Mouse (Mus musculus) heart, postnatal 0 days (tissue): ENCODE measurements around the gene Gp2. TPM values are rescaled to one million over a fixed set of nuclear protein-coding genes. Genes with fewer than 3 reads are reported as not detected.

Source experiments
- ATAC-seq: fragments of 200-750 bp; cut with Nextera tagmentation; 2 replicates; pipeline ENCODE4 v1.8.0; 2017; ENCODE audit warnings: low read depth, moderate number of reproducible peaks, moderate library complexity; ENCODE audit not compliant: insufficient read depth
- DNase-seq: peaks from one replicate; pipeline ENCODE4 v3.0.0-alpha.2; 2016; ENCODE audit warnings: low spot score
- H3K27ac ChIP-seq: fragments of 300-500 bp; sonication (generic); 2 replicates; pipeline ENCODE4 v1.5.1; 2014; ENCODE audit warnings: low read depth, mild to moderate bottlenecking
- H3K27me3 ChIP-seq: fragments of 300-500 bp; sonication (generic); 2 replicates; pipeline ENCODE4 v1.6.1; 2014; ENCODE audit warnings: low read length, mixed read lengths; ENCODE audit not compliant: control insufficient read depth, insufficient read depth
- H3K36me3 ChIP-seq: fragments of 300-500 bp; sonication (generic); replicated peaks from 2 replicates; pipeline ENCODE4 v1.6.1; 2014; ENCODE audit warnings: low read length, mixed read lengths; ENCODE audit not compliant: control insufficient read depth, insufficient read depth
- H3K4me1 ChIP-seq: fragments of 300-500 bp; sonication (generic); 2 replicates; pipeline ENCODE4 v1.6.1; 2014; ENCODE audit warnings: antibody characterized with exemption; ENCODE audit not compliant: control insufficient read depth, insufficient read depth
- H3K4me2 ChIP-seq: fragments of 300-500 bp; sonication (generic); 2 replicates; pipeline ENCODE4 v1.6.1; 2014; ENCODE audit warnings: low read depth, mild to moderate bottlenecking, low read length, moderate library complexity
- H3K4me3 ChIP-seq: fragments of 300-500 bp; sonication (generic); 2 replicates; pipeline ENCODE4 v1.5.1; 2014; ENCODE audit warnings: low read depth, low read length
- H3K9ac ChIP-seq: fragments of 300-500 bp; sonication (generic); replicated peaks from 2 replicates; pipeline ENCODE4 v1.6.1; 2014; ENCODE audit warnings: low read depth, low read length, mixed read lengths
- H3K9me3 ChIP-seq: fragments of 300-500 bp; sonication (generic); replicated peaks from 2 replicates; pipeline ENCODE4 v1.6.1; 2016; ENCODE audit warnings: low read length; ENCODE audit not compliant: control insufficient read depth
- CTCF ChIP-seq: IDR thresholded peaks from 2 replicates; pipeline ENCODE4 v1.5.1; 2016; ENCODE audit warnings: antibody characterized with exemption, control low read depth, low read depth
- EP300 ChIP-seq: IDR thresholded peaks from 2 replicates; pipeline ENCODE4 v1.6.1; 2016; ENCODE audit warnings: antibody characterized with exemption, low read depth
- WGBS: fragments of 180-500 bp; shearing (Covaris S2); extraction: QIAGEN DNeasy Blood & Tissue Kit; methylation state at CpG from one replicate; pipeline ENCODE4 v1.1.7; 2014; 5-methylcytosine and 5-hydroxymethylcytosine counted together
- polyA plus RNA-seq: library from polyadenylated mRNA; unstranded; fragments of >200 nt; fragmentation: Nextera tagmentation; extraction: Ambion mirVana; gene quantifications from 2 replicates; pipeline ENCODE4 v1.2.1, GENCODE M21; 2015
- total RNA-seq: library from RNA; depleted of rRNA; stranded (reverse); fragments of >200 nt; gene quantifications from 2 replicates; pipeline ENCODE4 v1.2.3, GENCODE M21; 2014; ENCODE audit warnings: low replicate concordance

Gp2 gene
- total and polyA plus RNA-seq, 2 experiments from 2014 or later, result not detected

DNA sequence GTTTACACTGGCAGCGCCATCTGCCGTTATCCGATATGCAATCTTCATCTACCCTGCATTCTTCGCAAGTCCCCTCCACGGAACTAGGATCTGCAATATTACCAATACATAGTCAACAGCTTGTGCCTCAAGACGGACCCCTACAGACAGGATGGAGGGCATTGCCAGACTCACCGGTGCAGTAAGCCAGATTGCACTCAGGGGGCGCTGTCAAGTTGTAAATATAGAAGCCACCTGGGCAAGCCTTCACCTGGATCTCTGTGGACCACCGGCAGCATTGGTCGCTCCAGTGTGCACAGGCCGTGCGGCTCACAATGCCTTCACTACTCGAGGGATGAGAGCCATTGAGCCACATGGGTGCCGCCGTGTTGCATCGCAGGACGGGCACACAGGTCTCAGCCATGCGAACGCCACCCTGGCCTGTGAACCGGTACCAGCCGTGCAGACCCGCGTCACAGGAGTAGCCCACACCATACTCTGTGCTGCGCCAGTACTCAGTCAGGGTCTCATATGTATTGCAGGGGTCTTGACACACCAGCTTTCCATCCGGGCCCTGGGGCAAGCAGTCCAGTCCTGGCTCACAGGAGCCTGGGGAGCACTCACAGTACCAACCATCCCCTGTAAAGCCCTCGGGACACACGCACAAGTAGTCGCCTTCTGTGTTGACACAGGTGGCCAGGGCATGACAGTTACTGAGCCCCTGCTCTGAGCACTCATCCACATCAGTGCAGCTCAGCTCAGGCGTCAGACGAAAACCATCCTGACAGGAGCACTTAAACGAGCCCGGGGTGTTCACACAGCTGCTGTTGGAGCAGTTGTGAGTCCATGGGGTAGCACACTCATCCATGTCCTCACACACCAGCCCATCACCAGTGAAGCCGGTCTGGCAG lies 17.7 kb upstream of the Gp2 start:
- no peak for ATAC-seq

GRCm38 (mm10) chr7:119454192-119454591 lies 4.9 kb downstream of the Gp2 start:
- WGBS, result 70% methylated on average over 7 of the region's 7 CpGs
- TF ChIP-seq CTCF (no peak), EP300 (no peak)
- no peaks in the 10 kb centered on the region for H3K27me3 ChIP-seq
- no peaks in the 10 kb centered on the region for H3K36me3 ChIP-seq
- no peak overlapping the region for H3K4me3 ChIP-seq
- ATAC-seq (no peak), DNase-seq (no peak)
- no peaks in the 10 kb centered on the region for H3K9me3 ChIP-seq
- H3K9ac ChIP-seq, result no peak overlapping the region
- H3K4me1 ChIP-seq, result no peaks in the 10 kb centered on the region
- no peak overlapping the region for H3K4me2 ChIP-seq
- H3K27ac ChIP-seq, result no peak overlapping the region

More for the DNA sequence above, 17.7 kb upstream of the Gp2 start:
- no peak overlapping the region for H3K9ac ChIP-seq
- WGBS, result 65% methylated on average over 33 of the region's 33 CpGs
- H3K36me3 ChIP-seq, result no peaks in the 10 kb centered on the region
- no peaks in the 10 kb centered on the region for H3K27me3 ChIP-seq
- H3K4me3 ChIP-seq, result no peak overlapping the region
- no peaks in the 10 kb centered on the region for H3K4me1 ChIP-seq
- no peaks in the 10 kb centered on the region for H3K9me3 ChIP-seq
- no peak overlapping the region for H3K4me2 ChIP-seq
- TF ChIP-seq EP300 (no peak), CTCF (no peak)
- no peak for DNase-seq
- H3K27ac ChIP-seq, result no peak overlapping the region

DNA sequence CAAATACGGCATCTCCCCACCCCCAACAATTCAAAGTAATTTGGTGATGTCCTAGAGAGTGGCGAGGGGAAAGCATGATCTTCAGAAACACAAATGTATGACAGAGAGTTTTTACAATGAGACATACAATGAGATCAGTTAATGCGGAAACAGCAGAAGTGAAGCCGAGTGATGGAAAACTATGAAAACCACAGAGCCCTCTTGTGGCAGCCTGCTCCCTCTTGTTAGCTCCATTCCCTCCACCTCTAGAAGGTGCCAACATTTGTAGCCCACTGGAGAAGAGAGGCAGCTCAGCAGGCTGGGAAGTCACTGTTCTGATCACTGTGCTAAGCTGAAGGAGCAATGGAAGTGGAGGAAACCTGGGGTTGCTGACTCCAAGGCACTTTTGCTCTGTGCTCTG lies 15.2 kb downstream of the Gp2 start:
- no peak overlapping the region for H3K9ac ChIP-seq
- 57% methylated on average over 4 of the region's 4 CpGs for WGBS

GRCm38 (mm10) chr7:119441938-119442337 lies 17.1 kb downstream of the Gp2 start:
- no peak overlapping the region for H3K4me2 ChIP-seq
- no peaks in the 10 kb centered on the region for H3K4me1 ChIP-seq
- TF ChIP-seq CTCF (no peak), EP300 (no peak)
- H3K9me3 ChIP-seq, result no peaks in the 10 kb centered on the region
- no peak overlapping the region for H3K9ac ChIP-seq
- H3K4me3 ChIP-seq, result no peak overlapping the region
- no peak overlapping the region for H3K27ac ChIP-seq
- DNase-seq, result no peak
- no peaks in the 10 kb centered on the region for H3K27me3 ChIP-seq
- no peak for ATAC-seq
- 48% methylated on average over 1 of the region's 1 CpGs for WGBS
- no peaks in the 10 kb centered on the region for H3K36me3 ChIP-seq

More for the DNA sequence above, 15.2 kb downstream of the Gp2 start:
- Histone ChIP-seq H3K4me3 (no peak overlapping the region), H3K4me1 (no peaks in the 10 kb centered on the region), H3K4me2 (no peak overlapping the region), H3K27me3 (no peaks in the 10 kb centered on the region), H3K36me3 (no peaks in the 10 kb centered on the region), H3K27ac (no peak overlapping the region), H3K9me3 (no peaks in the 10 kb centered on the region)
- DNase-seq (no peak), ATAC-seq (no peak)
- no peak for TF ChIP-seq CTCF
- no peak for TF ChIP-seq EP300

DNA sequence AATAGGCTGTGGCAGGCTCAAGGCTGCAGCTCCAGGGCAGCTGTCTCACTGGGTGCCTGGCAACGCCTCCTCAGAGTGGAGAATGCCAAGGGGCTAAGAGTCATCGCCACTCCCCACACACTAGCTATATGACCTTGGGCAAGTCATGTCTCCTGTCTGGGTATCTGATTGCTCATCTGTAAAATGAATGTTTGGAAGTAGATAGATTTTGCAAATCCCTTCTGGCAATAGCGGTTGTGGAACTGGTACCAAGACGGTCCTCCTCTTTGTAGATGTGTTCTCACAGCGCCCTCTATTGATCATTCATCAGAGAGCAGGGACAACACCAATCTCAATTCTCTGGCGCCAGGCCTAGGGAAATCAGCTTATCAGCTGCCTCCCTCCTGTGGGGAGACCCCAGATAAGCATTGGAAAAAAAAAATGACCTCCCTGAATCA lies 31.9 kb downstream of the Gp2 start:
- WGBS, result 18% methylated on average over 6 of the region's 6 CpGs
- DNase-seq (no peak), ATAC-seq (no peak)
- peak; percentile 28 for TF ChIP-seq CTCF
- no peak for TF ChIP-seq EP300
- Histone ChIP-seq H3K4me2 (no peak overlapping the region), H3K27me3 (no peaks in the 10 kb centered on the region), H3K4me3 (no peak overlapping the region), H3K27ac (no peak overlapping the region), H3K4me1 (no peaks in the 10 kb centered on the region), H3K9ac (no peak overlapping the region), H3K9me3 (no peaks in the 10 kb centered on the region), H3K36me3 (no peaks in the 10 kb centered on the region)
